Mouse (Mus musculus): ENCODE results near the gene Anxa10. TPM values are rescaled to one million over a fixed set of nuclear protein-coding genes. Genes with fewer than 3 reads are reported as not detected.

Anxa10 gene
- 0.12 and 1.8 TPM in 2 replicates for polyA plus RNA-seq (2015; fragmentation: Nextera tagmentation; extraction: Ambion mirVana)

GRCm38 (mm10) chr8:62123098-62123497 lies at the start of gene Anxa10:
Gene Anxa10 (minus strand): TSS chr8:62123150.

Other genes with a start within 250 kb of the Anxa10 start
- 14.1 and 25.9 TPM in 2 replicates for gene Palld, start 220.5 kb downstream of the Anxa10 start, polyA plus RNA-seq (2015; fragmentation: Nextera tagmentation; extraction: Ambion mirVana)
- 4.0 and 7.9 TPM in 2 replicates for gene Ddx60, start 195.1 kb downstream of the Anxa10 start, polyA plus RNA-seq (2015; fragmentation: Nextera tagmentation; extraction: Ambion mirVana)

Measured in adrenal gland, postnatal 0 days (tissue).